Mouse (Mus musculus) adrenal gland, adult 8-10 months (tissue): ENCODE data around the gene Sptbn1. TPM values are rescaled to one million over a fixed set of nuclear protein-coding genes. Genes with fewer than 3 reads are reported as not detected.

Source experiments
- DNase-seq: peaks from one replicate; pipeline ENCODE4 v3.0.0; 2022
- total RNA-seq, 4 experiments: library from RNA; stranded (reverse); gene quantifications; 2 replicates each; pipeline ENCODE4 v1.2.4; 2022

Gene Sptbn1
- total RNA-seq, result 100 to 1,000 TPM; 290 to 336 (median 317) TPM

DNA sequence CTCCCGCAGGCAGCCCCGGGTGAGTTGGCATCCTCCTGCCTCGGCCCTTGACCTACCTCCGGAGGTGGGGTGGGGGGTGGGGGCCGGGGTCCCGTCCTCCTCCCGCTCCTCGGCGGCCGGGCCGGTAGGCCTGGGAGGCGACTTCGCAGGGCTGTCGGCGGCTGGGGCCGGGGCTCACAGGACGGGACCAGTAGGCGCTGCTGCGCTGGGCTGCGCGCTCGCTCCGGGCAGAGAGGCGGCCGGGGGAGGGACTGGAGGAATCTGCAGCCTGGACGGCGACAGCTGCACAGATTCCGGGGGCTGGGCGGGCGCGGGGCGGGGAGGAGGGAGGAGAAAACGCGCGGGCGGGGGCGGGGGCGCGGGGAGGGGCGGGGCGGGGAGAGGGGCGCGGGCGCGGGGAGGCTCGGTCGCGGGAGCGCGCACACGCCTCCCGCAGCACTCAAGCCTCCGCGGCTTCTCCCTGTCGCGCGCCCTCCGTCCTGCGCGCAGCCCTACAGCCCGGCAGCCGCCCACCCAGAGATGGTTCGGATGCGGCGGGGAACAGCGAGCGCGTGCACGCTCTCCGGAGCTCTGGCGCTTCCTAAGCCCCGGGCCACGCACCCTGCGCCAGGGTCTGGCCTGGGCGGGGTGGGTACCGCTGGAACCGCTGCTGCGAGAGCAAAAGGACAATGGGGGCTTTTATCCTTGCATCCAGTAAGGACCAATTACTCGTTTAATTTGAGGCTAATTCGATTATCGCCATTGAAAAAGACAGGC, at the start of gene Sptbn1:
Gene Sptbn1 (minus strand): TSS at position 284 of the 756 bp plus-strand sequence.
- peak; percentile 83 for DNase-seq

DNA sequence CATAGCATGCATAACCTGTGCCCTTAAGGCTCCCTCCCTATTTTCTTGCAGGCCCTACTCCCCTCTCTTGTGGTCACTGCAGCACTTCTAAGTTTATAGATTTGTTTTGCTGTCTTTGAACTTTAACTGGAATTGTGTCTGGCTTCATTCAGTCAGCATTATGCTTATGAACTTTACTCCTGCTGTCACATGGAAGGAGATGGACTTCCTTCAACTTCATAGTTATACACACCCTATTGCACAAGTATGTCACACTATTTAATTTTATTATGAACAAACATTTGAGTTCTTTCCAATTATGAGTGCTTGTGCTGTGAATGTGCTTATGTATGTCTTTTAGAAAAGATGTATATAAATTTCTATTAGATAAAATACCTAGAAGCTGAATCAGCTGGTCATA, 26.3 kb upstream of the Sptbn1 start:
- DNase-seq, result no peak

DNA sequence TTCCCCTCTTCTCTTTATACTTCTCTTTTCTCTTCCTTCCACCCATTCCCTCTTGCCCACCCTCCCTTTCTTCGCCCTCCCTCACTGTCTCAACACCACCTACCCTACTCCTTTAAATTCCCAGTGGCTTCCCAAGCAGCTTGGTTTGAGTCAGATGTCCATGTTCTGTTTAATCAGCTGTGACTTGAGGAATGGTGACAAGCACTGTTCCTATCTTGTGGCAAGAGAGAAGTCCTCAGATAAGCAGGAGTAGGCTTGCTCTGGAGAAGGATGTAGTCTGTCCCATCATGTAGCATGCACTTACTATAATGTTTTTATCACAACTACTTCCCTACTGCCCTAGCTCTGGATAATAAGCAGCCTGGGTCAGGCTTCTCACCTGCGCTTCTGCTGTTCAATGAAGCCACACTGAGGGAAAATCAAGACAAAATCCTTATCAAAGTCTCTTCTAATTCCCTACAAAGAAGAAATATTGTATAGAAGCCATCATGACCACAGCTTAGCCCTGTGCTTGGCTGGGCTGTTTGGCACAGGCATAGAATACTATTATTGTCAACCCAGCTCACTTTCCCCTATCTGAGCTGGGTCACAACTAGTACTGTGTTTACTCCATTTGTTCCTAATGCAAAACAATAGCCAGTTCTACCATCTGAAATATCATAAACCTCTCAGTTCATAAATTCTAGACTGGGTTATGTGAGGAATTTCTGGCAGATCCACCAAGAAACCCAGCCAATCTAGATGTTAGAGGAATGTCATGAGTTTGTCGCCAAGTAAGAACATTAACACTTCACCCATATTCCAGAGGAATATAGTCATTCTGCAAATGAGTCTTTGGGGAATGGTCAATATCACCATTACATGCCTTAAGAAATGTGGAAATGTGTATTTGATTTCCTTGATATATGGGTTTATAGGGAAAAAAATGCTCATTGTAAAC, 24.5 kb upstream of the Sptbn1 start:
- no peak for DNase-seq

- DNase-seq, result peak; percentile 27
Measured at GRCm38 (mm10) chr11:30291155-30291554, 23.2 kb upstream of the Sptbn1 start.

- DNase-seq, result no peak
Measured at GRCm38 (mm10) chr11:30289470-30290431, 21.8 kb upstream of the Sptbn1 start.

DNA sequence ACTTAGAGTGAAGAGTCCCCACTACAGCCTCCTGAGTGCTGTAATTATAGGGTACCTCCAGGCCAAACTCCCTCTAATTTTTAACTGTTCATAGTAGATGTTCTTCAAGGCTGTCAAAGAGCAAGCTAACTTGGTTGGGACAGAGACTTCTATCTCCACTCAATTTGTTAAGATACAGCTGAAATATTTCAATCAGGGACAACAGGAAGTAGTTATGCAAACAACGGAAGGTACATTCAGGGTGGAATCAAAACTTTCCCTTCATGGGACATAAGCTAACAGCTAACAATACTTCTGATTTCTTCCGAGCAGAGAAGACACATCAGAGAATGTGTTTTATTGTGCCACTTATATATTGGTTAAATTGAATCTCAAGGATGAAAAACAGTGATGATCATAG, 20.1 kb upstream of the Sptbn1 start:
- no peak for DNase-seq

- DNase-seq, result no peak
Measured at GRCm38 (mm10) chr11:30283710-30284109, 15.7 kb upstream of the Sptbn1 start.

DNA sequence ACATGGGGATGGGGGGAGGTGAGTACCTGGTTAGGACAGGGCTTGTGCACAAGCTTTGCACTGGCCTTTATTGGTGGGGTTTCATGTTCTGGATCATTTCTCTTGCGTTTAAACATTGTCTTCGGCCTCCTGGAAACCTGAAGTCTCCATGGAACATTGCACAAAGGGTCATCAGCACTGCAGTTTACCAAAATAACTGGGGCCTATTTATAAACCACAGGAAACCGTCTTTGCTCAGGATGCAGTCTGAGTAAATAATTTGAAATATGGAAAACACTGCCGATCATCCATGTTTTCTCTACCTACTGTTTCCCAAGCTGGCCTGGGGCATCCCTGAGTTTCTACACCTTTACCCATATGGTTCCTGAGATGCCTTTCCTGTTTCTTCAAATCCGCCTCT, 13.1 kb upstream of the Sptbn1 start:
- DNase-seq, result no peak

DNA sequence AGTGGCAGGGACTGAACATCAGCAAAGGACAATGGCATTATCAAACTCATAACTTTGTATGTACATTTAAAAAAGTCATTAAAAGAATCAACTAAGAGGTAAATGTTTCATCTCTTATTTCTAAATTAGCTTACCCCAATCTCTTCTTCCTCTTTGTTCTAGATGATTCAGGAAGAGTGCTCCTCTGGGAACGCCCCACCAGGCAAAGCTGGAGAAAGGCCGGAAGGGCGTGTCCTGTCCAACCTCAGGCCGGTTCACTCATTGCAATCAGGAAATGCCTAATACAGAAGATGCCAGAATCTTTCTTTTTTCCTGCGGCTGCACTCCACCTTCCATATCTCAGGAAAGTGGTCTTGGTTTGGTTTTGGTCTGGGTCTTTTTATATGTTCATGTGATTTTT, 11.3 kb upstream of the Sptbn1 start:
- no peak for DNase-seq

- no peak for DNase-seq
Measured at GRCm38 (mm10) chr11:30275436-30276031, 7.6 kb upstream of the Sptbn1 start.

- DNase-seq, result no peak
Measured at GRCm38 (mm10) chr11:30269524-30269923, 1.5 kb upstream of the Sptbn1 start.

DNA sequence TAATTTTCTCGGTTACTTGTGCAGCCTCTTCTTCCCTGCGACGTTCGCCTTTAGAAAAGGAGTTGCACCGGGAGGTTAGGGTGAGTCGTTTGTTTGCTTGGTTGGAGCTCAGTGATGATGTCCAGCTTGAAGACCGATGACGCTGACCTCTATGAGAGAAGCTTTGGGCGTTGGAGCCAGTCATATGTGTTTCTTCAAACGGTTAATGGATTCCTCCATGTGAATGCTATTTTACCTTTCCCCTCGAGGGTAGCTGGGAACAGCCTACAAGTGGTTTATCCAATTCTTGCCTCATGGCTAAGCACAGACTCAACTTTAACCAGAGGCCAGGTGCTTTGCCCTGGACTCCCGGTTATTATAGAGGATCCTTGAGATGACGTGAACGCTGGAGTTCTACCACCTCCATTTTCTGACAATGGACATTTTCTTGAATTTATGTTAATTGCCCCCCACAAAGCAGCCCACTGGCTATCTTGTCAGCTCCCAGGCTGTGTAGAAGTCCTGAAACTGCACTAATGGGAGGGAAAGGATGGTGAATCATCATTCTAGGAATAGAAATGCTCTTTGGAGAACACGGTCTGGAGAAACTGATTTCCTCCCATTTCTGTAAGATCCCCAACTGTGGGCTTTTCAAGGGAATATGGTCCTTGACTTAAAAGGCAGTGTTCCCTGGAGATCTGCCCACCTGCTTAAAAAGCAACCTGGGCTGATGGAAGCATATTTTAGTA, 837 bp upstream of the Sptbn1 start:
- DNase-seq, result no peak

GRCm38 (mm10) chr11:30267036-30267891, 711 bp downstream of the Sptbn1 start:
- DNase-seq, result peak; percentile 59

DNA sequence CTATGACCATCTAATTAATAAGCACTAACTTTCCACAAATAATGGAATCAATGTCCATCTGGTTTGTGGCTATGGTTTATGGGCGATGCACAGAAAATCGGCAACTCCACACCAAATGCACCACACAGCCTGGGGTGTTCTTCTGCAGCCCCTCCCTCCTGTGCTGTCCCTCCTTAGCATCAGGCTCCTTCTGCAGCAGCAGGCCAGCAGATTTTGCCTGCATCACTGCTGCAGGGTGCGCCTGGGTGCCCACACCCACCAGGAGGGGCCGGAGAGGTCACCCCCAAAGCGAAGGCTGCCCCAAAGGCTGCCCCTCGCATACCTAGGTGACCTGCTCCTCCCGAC, 1.3 kb downstream of the Sptbn1 start:
- no peak for DNase-seq

DNA sequence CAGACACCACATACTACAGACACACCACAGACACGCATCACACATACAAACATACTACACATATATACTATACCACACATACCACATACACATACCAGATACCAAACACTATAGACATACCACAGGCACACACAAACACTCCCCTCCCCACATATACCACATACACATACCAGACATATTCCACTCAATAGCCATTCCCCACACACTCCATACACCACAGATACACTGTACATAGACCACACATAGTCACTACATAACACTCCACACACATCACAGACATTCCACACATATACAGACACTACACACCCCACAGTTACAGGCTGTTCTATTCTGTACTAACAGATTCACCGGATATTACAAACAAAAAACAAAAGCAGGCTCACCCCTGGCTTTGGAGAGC, 2.3 kb downstream of the Sptbn1 start:
- no peak for DNase-seq

GRCm38 (mm10) chr11:30263627-30264026, 4.3 kb downstream of the Sptbn1 start:
- no peak for DNase-seq

DNA sequence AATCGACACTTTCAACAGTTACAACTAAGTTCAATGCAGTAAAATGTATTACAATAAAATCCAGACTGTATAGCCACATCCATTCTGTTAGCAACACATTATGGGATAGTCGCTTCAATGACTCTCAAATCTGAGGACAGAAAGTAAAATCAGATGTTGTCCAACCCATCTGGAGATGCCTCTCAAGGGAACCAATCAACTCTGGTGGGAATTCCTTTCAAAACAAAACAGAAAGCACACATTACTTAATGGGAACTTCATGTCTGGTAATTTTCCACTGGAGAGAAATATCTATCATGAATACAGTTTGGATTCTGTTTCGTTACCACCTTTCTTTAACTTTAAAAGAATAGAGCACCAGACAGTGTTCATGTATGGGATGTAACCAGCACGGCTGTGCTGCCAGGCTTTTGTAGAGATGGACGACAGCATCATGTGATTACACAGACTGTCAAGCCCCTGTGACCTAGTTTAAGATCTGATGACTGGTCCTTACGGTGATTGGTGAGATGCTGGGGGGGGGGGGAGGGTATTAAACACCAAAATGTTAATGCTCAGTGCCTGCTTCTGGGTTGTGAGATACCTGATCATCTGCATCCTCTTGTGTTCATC, 9.1 kb downstream of the Sptbn1 start:
- DNase-seq, result no peak

DNA sequence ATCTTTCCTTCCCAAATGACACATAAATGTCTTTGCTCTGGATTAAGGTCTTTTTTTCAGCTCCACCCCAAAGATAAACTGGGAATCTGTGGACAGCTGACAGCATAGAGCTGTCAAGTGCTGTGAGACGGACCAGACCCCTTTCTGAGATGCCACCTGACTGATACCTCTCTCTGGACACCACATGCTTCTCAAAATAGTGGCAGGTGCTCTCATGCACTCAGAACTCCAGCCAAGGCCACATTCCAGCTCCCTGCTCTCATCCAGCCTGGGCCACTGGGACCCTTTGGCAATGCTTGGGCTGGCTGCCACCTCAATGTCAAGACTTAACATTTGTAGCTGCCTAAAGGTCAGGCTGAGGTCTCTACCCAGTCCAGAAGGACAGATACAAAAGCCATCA, 10.2 kb downstream of the Sptbn1 start:
- DNase-seq, result peak; percentile 82

- no peak for DNase-seq
Measured at GRCm38 (mm10) chr11:30257085-30257484, 10.9 kb downstream of the Sptbn1 start.

DNA sequence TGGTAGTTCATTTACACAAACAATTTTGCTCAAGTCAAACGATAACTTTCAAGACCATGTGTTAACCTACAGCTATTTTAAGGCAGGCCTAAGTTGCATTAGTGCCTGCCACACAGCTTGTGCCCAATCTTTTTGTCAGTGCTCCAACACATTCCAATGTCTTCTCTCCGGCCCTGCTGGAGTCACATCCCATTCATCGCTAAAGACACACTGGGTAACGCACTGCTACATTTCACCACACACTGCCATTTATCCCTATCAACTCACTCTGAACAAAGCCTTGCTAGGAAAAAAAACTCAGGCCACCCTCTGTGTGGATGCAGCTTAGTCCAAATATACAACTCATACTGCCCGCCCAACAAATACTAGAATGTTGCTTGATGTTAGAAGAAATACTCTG, 11.5 kb downstream of the Sptbn1 start:
- no peak for DNase-seq
